Mouse (Mus musculus) bone marrow, adult 2 months (tissue): ENCODE measurements around the gene Nbas. TPM values are rescaled to one million over a fixed set of nuclear protein-coding genes. Genes with fewer than 3 reads are reported as not detected.
A peak's percentile ranks its signal among the peaks of the same experiment; 100 is the strongest.

Source experiments
- H3K27ac ChIP-seq: fragments of 200-500 bp; 2 replicates; pipeline ENCODE4 v1.5.1; 2012; ENCODE audit warnings: low read depth, mild to moderate bottlenecking, control low read depth, inconsistent platforms, low read length; ENCODE audit not compliant: control insufficient read depth, poor library complexity, insufficient read depth
- H3K4me1 ChIP-seq: fragments of 200-500 bp; 2 replicates; pipeline ENCODE4 v1.6.1; 2011; ENCODE audit warnings: low read length; ENCODE audit not compliant: control insufficient read depth, insufficient read depth
- H3K4me3 ChIP-seq: fragments of 200-500 bp; replicated peaks from 2 replicates; pipeline ENCODE3; 2011; ENCODE audit warnings: mild to moderate bottlenecking, low read depth, low read length, control low read depth; ENCODE audit not compliant: control insufficient read depth
- CTCF ChIP-seq: fragments of 200-500 bp; IDR thresholded peaks from 2 replicates; pipeline ENCODE4 v1.5.1; 2011; ENCODE audit warnings: low read length, control low read depth; ENCODE audit not compliant: control insufficient read depth, insufficient read depth
- POLR2A ChIP-seq: fragments of 200-500 bp; IDR thresholded peaks from 2 replicates; pipeline ENCODE4 v1.6.1; 2011; ENCODE audit warnings: low read depth, mild to moderate bottlenecking, control low read depth, low read length, borderline replicate concordance; ENCODE audit not compliant: control insufficient read depth
- WGBS: fragments of 180-500 bp; shearing (Covaris S2); methylation state at CpG from one replicate; pipeline ENCODE4 v1.1.7; 2018; 5-methylcytosine and 5-hydroxymethylcytosine counted together
- polyA plus RNA-seq: library from polyadenylated mRNA; stranded (reverse); fragments of >200 nt; gene quantifications from 2 replicates; pipeline ENCODE4 v1.2.4, GENCODE M21; 2011; ENCODE audit warnings: low replicate concordance; ENCODE audit not compliant: missing spikeins, insufficient read depth, insufficient read length

The Nbas gene
- polyA plus RNA-seq, 1 experiment: 4.6 TPM

GRCm38 (mm10) chr12:13597026-13597425 is 328.1 kb downstream of the Nbas start:
- H3K27ac ChIP-seq: no peak overlapping the region
- H3K4me3 ChIP-seq: no peak overlapping the region
- 86% methylated on average over 2 of the region's 2 CpGs for WGBS
- H3K4me1 ChIP-seq: no peaks in the 10 kb centered on the region
- TF ChIP-seq POLR2A: no peak
- no peak for TF ChIP-seq CTCF

- H3K4me1 ChIP-seq: no peaks in the 10 kb centered on the region
- H3K27ac ChIP-seq: no peak overlapping the region
- no peak overlapping the region for H3K4me3 ChIP-seq
- TF ChIP-seq POLR2A: no peak
- no peak for TF ChIP-seq CTCF
- 62% methylated on average over 4 of the region's 4 CpGs for WGBS
These were observed 329.6 kb downstream of the Nbas start for GRCm38 (mm10) chr12:13598545-13598944.

- H3K4me1 ChIP-seq: no peaks in the 10 kb centered on the region
- TF ChIP-seq CTCF (no peak), POLR2A (no peak)
- H3K27ac ChIP-seq: no peak overlapping the region
- no peak overlapping the region for H3K4me3 ChIP-seq
These were observed 333.5 kb downstream of the Nbas start for GRCm38 (mm10) chr12:13602414-13602813.

DNA sequence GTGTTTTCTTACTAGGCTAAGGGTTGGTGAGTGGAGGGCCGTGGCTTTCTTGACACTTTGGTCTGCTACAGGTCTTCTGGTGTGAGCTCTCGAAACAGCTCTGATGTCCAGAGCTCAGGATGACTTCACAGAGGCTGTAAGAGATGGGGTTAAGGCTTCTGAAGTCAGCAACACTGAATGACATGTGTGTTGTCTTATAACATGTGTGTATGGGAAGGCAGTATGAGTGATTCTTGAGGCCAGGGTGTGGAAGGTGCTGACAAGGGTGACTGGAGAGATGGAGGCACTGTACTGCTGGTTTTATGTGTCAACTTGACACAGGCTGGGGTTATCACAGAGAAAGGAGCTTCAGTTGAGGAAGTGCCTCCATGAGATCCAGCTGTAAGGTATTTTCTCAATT is 338.1 kb downstream of the Nbas start:
- Histone ChIP-seq H3K4me3 (no peak overlapping the region), H3K27ac (no peak overlapping the region), H3K4me1 (no peaks in the 10 kb centered on the region)
- WGBS: 52% methylated on average over 2 of the region's 2 CpGs
- TF ChIP-seq CTCF (no peak), POLR2A (no peak)

GRCm38 (mm10) chr12:13609027-13609426 is 340.1 kb downstream of the Nbas start:
- no peak overlapping the region for H3K27ac ChIP-seq
- no peak overlapping the region for H3K4me3 ChIP-seq
- H3K4me1 ChIP-seq: no peaks in the 10 kb centered on the region
- no peak for TF ChIP-seq POLR2A
- TF ChIP-seq CTCF: no peak
- WGBS: 85% methylated on average over 11 of the region's 11 CpGs

GRCm38 (mm10) chr12:13613041-13613440 is 344.1 kb downstream of the Nbas start:
- no peak overlapping the region for H3K27ac ChIP-seq
- WGBS: 14% methylated on average over 2 of the region's 2 CpGs
- TF ChIP-seq POLR2A (no peak), CTCF (no peak)
- H3K4me1 ChIP-seq: no peaks in the 10 kb centered on the region
- H3K4me3 ChIP-seq: no peak overlapping the region

- Histone ChIP-seq H3K4me3 (no peak overlapping the region), H3K27ac (no peak overlapping the region), H3K4me1 (no peaks in the 10 kb centered on the region)
- WGBS: 77% methylated on average over 7 of the region's 7 CpGs
- no peak for TF ChIP-seq POLR2A
- TF ChIP-seq CTCF: no peak
These were observed 346.7 kb downstream of the Nbas start for GRCm38 (mm10) chr12:13615661-13616060.

GRCm38 (mm10) chr12:13622150-13622822 is 353.4 kb downstream of the Nbas start:
- no peak overlapping the region for H3K27ac ChIP-seq
- no peaks in the 10 kb centered on the region for H3K4me1 ChIP-seq
- H3K4me3 ChIP-seq: no peak overlapping the region
- WGBS: 83% methylated on average over 15 of the region's 15 CpGs
- TF ChIP-seq CTCF (no peak), POLR2A (no peak)

DNA sequence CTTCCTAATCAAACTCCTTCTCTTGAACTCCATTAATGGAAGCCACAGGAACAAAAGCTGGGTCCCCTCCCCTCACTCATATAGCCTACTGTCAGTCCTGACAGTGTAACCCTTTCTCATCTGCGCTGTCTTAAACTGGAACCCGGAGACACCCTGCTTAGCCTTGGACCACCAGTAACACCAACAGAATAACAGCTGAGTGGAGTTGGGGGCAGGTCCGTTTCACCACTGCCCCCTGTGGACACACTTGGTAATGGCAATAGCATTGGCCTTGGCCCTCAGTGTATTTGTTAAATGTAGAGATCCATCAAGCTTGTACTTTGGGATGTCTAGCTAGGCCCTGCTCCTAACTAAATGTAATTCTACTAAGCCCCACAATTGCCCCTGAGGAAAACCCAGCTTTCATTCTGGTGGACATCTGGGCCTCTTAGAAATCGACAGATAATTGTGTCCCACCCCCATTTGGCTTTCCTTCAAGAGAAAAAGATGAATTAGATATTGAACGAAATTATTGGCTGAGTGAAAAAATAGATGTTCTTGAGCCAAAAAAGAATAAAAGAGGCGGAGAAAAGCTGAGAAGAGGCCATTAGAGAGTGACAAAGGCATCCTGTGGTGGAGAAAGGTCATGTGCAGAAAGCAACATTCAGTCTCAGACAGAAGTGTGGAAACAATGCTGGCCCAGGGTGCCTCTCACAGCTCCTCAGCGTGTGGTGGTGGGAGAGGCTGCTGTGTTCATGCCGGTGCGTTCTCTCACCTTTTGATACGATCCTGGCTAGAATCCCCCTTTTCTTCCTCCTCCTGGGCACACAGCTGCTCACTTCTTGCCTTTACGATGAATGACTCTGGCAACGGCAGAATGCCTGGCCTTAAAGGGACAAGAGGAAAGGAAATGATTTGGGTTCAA is 358.1 kb downstream of the Nbas start:
- TF ChIP-seq POLR2A (no peak), CTCF (peak; percentile 7; the same call in 1 of the 2 replicates)
- WGBS: 62% methylated on average over 12 of the region's 12 CpGs
- no peak overlapping the region for H3K4me3 ChIP-seq
- H3K4me1 ChIP-seq: no peaks in the 10 kb centered on the region
- no peak overlapping the region for H3K27ac ChIP-seq

Other genes with a start within 250 kb of the Nbas start
- 22.8 and 38.7 TPM in 2 replicates for gene Ddx1, start 19.9 kb upstream of the Nbas start, polyA plus RNA-seq